Mouse (Mus musculus): Measurements from ENCODE around the gene Trpt1.

DNA sequence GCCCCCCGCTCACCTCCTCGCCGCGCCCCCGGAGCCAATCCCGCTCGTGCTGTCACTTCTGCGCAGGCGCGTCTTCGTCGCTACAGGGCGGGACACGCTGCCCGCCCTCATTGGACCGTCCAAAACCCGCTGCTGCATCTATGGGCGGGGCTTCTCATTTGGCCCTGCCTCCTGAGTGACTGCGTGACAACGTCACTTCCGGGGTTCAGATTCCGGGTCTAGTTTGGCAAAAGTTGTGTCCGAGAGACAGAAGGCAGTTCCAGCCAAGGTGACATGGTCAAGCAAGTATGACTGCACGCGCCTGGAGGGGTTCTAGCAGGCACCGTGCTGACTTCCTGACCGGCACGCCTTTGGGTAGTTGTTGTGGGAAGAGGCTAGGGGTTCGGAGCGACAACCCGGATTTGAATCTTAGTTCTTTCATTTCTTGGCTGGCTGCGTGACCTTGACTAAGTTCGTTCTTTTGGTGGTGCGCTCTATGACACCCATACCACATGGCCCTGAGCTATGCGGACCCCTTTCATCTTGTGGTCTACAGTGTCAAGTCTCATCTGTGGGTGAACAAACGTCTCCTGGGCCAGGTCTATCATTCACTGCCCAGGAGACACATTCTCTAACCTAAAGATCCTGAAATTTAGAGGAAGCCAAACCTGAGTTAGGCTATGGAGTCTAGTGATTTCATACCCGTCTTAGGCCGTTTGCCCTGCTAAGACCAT is 15.4 kb upstream of the Trpt1 start, which contains the start of gene Fkbp2:
- TF ChIP-seq CTCF (IDR thresholded peaks at IDR 0.05) (no peak), POLR2A (IDR thresholded peaks at IDR 0.05; ENCODE audit: insufficient read depth, low read depth, low read length) (peak; percentile 100), EP300 (IDR thresholded peaks at IDR 0.05; ENCODE audit: insufficient read depth, low read depth, low read length) (peak; percentile 84)

Data from heart, adult 2 months (tissue).